Mouse (Mus musculus) liver, postnatal 0 days (tissue): Measurements from ENCODE around the gene Drc7.

Experiments
- CTCF ChIP-seq: sonication (generic); IDR thresholded peaks from 2 replicates; pipeline ENCODE4 v1.5.1; 2016; ENCODE audit warnings: antibody characterized with exemption, low read depth
- EP300 ChIP-seq: IDR thresholded peaks from 2 replicates; pipeline ENCODE4 v1.6.1; 2016; ENCODE audit warnings: antibody characterized with exemption, low read depth, mild to moderate bottlenecking

DNA sequence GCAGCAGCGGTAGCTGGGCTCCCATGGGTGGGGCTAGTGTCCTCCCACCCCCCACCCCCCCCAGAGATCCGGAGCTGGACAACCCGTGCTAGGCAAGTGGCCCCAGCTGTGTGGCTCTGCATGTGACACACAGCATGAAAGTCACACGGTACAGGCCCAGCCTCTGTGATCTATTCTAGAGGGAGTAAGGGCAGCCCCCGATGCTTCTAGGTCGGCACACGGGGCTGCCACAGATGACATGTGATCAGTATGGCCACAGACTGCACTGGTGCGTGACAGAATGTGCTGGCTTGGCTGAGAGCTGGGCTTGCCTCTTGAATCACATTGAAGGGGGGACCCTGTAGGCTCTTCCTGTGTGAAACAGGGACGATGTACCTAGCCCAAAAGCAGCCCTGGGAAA lies 72.8 kb downstream of the Drc7 start:
- TF ChIP-seq CTCF = no peak
- TF ChIP-seq EP300 = no peak
